Mouse (Mus musculus): ENCODE results near the gene Agtpbp1. TPM values are rescaled to one million over a fixed set of nuclear protein-coding genes. Genes with fewer than 3 reads are reported as not detected.

The Agtpbp1 gene
- total and polyA plus RNA-seq, 3 experiments = 24.2 to 117 (median 33.7) TPM

DNA sequence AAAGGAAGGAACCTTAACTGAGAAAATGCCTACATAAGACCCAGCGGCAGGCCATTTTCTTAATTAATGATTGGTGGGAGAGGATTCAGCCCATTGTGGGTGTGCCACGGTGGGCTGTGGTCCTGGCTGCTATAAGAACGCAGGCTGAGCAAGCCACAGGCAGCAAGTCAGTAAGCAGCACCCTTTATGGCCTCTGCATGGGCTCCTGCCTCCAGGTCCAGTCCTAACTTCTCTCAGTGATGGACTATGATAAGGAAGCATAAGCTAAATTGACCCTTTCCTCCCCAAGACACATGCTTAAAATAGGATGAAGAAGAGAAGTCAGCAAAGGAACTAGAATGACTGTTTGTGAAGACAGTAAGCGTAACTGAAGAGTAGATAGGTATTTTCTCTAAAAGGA, 30.1 kb upstream of the Agtpbp1 start:
- TF ChIP-seq TAL1 (IDR thresholded peaks at IDR 0.05; ENCODE audit: low read length) = no peak
- TF ChIP-seq TCF12 (IDR thresholded peaks at IDR 0.05; ENCODE audit: low read depth, low read length) = no peak
- TF ChIP-seq USF2 (IDR thresholded peaks at IDR 0.05; ENCODE audit: borderline replicate concordance in 1 of 2, insufficient read depth in 1 of 2, low read depth in 1 of 2, low read length in 2 of 2) = no peak
- no peak for TF ChIP-seq UBTF (IDR thresholded peaks at IDR 0.05; ENCODE audit: borderline replicate concordance, insufficient read depth, low read depth, low read length)
- no peak for TF ChIP-seq POLR2AphosphoS5 (IDR thresholded peaks at IDR 0.05; ENCODE audit: borderline replicate concordance, low read depth, low read length)
- TF ChIP-seq GABPA (IDR thresholded peaks at IDR 0.05; ENCODE audit: low read depth, low read length) = no peak
- no peak for TF ChIP-seq RAD21 (IDR thresholded peaks at IDR 0.05; ENCODE audit: low read depth, low read length)
- no peak for TF ChIP-seq HCFC1 (IDR thresholded peaks at IDR 0.05; ENCODE audit: low read depth, low read length)
- TF ChIP-seq MXI1 (IDR thresholded peaks at IDR 0.05; ENCODE audit: low read depth, low read length) = no peak
- TF ChIP-seq CHD2 (IDR thresholded peaks at IDR 0.05; ENCODE audit: low read length) = no peak
- TF ChIP-seq BHLHE40 (IDR thresholded peaks at IDR 0.05; ENCODE audit: borderline replicate concordance, low read depth, low read length) = no peak
- TF ChIP-seq ZKSCAN1 (IDR thresholded peaks at IDR 0.05; ENCODE audit: low read depth, low read length) = no peak
- TF ChIP-seq KAT2A (conservative IDR thresholded peaks at IDR 0.05; ENCODE audit: low read depth, low read length) = no peak
- Histone ChIP-seq H3K27ac (ENCODE audit: control insufficient read depth, low read depth, low read length) (no peak overlapping the region), H3K4me1 (ENCODE audit: control insufficient read depth in 1 of 2, insufficient read depth in 2 of 2, low read length in 2 of 2) (no peaks in the 10 kb centered on the region), H3K79me2 (ENCODE audit: control insufficient read depth, insufficient read depth, low read length, poor library complexity) (no peaks in the 10 kb centered on the region), H3K36me3 (ENCODE audit: control insufficient read depth in 1 of 2, insufficient read depth in 2 of 2, low read length in 2 of 2) (peaks cover 0 to 2% of the 10 kb centered on the region in 2 experiments; a peak in 2 of 4 replicates), H3K4me3 (ENCODE audit: control insufficient read depth in 1 of 2, insufficient read depth in 1 of 2, low read depth in 2 of 2, low read length in 2 of 2) (no peak overlapping the region), H3K9ac (ENCODE audit: control insufficient read depth, low read depth, low read length, poor library complexity, severe bottlenecking) (no peak overlapping the region), H3K9me3 (replicated peaks; ENCODE audit: insufficient read depth, low read length) (no peaks in the 10 kb centered on the region), H3K27me3 (ENCODE audit: control insufficient read depth in 1 of 2, insufficient read depth in 2 of 2, low read length in 2 of 2) (no peaks in the 10 kb centered on the region)
- no peak for DNase-seq (ENCODE audit: low read depth, low spot score)

DNA sequence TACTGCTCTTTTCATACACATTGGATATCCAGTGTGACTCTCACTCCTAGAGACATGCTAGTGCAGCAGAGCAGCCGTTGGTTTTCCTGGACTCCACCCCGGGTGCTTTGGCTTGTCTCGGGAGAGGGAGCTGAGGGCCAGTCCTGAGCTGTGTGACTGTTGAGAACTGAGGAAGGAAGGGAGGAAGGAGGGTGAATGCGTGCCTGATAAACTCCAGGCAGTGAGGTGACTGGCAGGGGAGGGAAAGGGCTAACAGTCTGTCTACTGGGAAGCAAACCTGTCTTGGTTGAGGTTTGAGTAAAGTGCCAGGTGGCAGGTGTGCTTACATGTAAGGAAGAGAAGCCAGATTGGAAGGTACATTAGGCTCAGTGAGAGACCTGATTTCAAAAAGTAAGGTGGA, 28.8 kb upstream of the Agtpbp1 start:
- no peak overlapping the region for H3K4me3 ChIP-seq (ENCODE audit: control insufficient read depth in 1 of 2, insufficient read depth in 1 of 2, low read depth in 2 of 2, low read length in 2 of 2)
- H3K79me2 ChIP-seq (ENCODE audit: control insufficient read depth, insufficient read depth, low read length, poor library complexity) = no peaks in the 10 kb centered on the region
- H3K27me3 ChIP-seq (ENCODE audit: control insufficient read depth in 1 of 2, insufficient read depth in 2 of 2, low read length in 2 of 2) = no peaks in the 10 kb centered on the region
- no peaks in the 10 kb centered on the region for H3K4me1 ChIP-seq (ENCODE audit: control insufficient read depth in 1 of 2, insufficient read depth in 2 of 2, low read length in 2 of 2)
- no peak for DNase-seq (ENCODE audit: low read depth, low spot score)
- peaks cover 0 to 2% of the 10 kb centered on the region in 2 experiments; a peak in 2 of 4 replicates for H3K36me3 ChIP-seq (ENCODE audit: control insufficient read depth in 1 of 2, insufficient read depth in 2 of 2, low read length in 2 of 2)
- no peak overlapping the region for H3K27ac ChIP-seq (ENCODE audit: control insufficient read depth, low read depth, low read length)
- TF ChIP-seq USF1 (IDR thresholded peaks at IDR 0.05; ENCODE audit: low read depth, low read length) (no peak), GABPA (IDR thresholded peaks at IDR 0.05; ENCODE audit: low read depth, low read length) (no peak), MYB (IDR thresholded peaks at IDR 0.05; ENCODE audit: low read depth, low read length) (no peak), HCFC1 (IDR thresholded peaks at IDR 0.05; ENCODE audit: low read depth, low read length) (no peak), ELF1 (IDR thresholded peaks at IDR 0.05; ENCODE audit: low read depth, low read length) (no peak), RAD21 (IDR thresholded peaks at IDR 0.05; ENCODE audit: low read depth, low read length) (no peak), CHD2 (IDR thresholded peaks at IDR 0.05; ENCODE audit: low read length) (no peak), ZC3H11A (IDR thresholded peaks at IDR 0.05; ENCODE audit: low read depth, low read length) (no peak), GATA1 (IDR thresholded peaks at IDR 0.05; ENCODE audit: low read depth, low read length) (no peak), ZMIZ1 (IDR thresholded peaks at IDR 0.05; ENCODE audit: low read depth, low read length) (no peak), TAL1 (IDR thresholded peaks at IDR 0.05; ENCODE audit: low read length) (no peak), KAT2A (conservative IDR thresholded peaks at IDR 0.05; ENCODE audit: low read depth, low read length) (no peak), POLR2AphosphoS5 (IDR thresholded peaks at IDR 0.05; ENCODE audit: borderline replicate concordance, low read depth, low read length) (no peak), POLR2AphosphoS2 (IDR thresholded peaks at IDR 0.05; ENCODE audit: low read length) (no peak)
- no peak overlapping the region for H3K9ac ChIP-seq (ENCODE audit: control insufficient read depth, low read depth, low read length, poor library complexity, severe bottlenecking)
- no peaks in the 10 kb centered on the region for H3K9me3 ChIP-seq (replicated peaks; ENCODE audit: insufficient read depth, low read length)
